Mouse (Mus musculus) lung, postnatal 14 days (tissue): Measurements from ENCODE around the gene Adgrg3.

Source experiments
- DNase-seq: peaks from one replicate; pipeline ENCODE4 v3.0.0; 2021

Adgrg3 gene

DNA sequence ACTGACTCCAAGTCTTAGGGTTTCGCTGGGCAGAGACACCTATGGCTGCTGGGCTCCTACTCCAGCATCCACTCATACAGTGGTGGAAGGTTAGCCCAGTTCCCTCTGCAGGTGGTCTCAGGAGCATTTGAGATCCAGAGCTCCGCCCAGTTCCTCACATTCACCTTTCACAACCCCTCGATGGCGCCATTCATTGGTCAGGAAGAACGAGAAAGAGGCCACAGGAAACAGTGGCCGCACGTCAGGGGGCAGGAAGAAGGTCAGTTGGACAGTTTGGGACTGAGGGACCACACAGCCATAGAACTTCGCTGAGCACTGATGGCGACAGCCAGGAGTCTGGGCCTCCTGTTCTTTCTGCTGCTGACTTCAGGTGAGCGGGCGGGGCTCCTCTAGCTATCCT, at the start of gene Adgrg3:
Gene Adgrg3 (plus strand): TSS at position 242 of the 400 bp plus-strand sequence.
- no peak for DNase-seq

DNA sequence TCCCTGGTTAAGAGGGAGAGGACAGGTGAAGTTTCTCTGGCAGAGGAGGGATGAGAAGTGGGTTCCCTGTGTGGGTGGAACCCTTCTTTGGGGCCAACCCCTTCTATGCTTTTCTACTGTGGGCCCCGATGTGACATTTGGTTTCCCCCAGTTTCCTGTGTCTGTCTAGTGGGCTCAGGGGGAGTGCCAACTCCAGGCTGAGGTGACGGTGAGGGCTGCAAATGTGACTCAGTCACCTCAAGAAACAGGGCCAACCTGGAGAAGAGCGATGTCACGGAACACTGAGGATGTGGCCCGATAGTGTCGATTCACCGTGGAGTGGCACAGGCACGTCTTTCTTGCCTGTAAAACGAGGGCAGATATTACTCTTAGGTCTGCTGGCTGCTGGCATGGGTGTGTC, 44.2 kb upstream of the Adgrg3 start:
- no peak for DNase-seq

DNA sequence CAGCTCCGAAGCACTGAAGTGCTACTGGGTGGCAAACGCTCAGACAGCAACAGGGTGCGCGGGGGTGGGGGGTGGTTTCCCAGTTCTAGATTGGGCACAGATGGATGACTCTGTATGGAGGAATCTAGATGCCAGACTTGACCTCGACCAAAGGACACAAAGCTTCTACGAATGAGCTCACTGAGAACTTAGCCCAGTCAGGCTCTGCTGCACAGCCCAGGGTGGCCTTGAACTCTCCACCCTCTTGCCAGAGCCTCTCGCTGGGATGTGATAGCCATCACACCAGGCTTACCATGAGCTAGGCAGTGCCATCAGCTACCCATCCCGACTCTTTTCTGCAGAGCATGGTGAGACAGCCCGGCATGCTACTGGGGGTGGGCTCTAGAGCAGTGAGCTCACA, 43.7 kb upstream of the Adgrg3 start:
- no peak for DNase-seq

DNA sequence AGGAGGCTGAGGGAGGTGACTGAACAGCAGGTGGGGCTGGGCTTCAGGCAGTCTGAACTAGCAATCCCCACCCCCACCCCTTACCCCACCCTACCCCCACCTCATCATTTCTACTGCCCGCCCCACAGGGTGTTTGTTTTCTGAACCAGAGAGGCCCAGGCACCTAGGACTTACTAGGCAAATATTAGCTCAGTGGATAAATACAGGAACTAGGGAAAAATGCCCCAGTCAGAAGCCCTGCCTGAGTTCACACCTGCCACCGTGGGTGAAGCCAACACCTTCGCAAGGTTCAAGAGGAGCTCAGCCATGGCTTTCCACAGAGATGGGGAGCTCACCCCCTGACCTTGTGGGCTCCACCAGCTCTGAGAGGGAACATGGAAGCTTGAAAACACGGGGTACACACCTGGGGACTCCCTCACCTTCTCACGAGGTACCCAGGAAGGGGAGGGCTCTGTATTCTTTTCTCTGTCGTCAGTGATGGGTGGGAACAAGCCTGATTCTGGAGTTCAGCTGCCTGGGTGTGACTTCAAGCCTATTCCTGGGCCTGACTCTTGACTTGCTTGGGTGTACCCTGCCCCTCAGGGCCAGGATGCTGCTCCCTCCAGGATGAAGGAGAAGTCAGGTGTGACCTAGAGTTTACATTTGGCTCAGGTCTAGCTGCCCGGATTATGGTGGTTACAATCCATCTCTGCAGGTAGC, 42.9 kb upstream of the Adgrg3 start, which contains the start of gene Adgrg1:
Gene Adgrg1 (plus strand): TSS at position 285 of the 699 bp plus-strand sequence.
- DNase-seq = no peak

DNA sequence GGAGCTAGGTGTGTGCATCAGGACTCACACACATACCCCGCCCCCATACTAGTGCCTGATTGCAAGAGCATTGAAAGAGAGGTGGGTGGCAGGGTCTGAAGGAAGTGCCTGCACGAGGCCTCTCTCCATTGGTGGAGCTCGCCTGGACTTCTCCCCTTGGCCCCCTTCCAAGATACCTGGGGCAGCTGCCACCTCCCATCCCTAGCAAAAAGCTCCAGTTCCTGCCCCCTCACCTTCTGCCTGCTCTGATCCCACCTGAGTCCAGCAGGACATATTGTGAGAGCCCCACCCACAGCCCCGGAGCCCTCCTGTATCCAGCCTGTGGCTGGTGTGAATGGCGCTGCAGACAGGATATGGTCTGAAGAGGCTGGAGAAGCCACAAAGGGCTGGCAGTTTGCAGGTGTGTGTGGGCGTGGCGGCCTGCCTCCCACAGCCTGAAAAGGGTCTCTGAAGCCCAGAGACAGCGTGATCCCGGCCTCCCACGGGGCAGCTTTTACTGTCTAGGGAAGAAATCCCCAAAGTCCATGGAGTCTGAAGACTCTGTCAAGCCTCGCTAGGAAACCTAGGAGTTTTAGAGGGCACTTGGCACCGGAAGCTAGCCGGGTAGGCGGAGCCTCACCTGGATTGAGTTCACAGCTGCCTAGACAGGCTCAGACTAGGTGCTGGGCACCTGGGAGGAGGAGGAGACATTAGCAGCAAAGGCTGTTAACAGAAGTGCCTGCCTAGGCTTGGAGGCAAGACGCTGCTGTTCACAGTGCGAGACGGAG, 40.7 kb upstream of the Adgrg3 start:
- peak; percentile 67 for DNase-seq

DNA sequence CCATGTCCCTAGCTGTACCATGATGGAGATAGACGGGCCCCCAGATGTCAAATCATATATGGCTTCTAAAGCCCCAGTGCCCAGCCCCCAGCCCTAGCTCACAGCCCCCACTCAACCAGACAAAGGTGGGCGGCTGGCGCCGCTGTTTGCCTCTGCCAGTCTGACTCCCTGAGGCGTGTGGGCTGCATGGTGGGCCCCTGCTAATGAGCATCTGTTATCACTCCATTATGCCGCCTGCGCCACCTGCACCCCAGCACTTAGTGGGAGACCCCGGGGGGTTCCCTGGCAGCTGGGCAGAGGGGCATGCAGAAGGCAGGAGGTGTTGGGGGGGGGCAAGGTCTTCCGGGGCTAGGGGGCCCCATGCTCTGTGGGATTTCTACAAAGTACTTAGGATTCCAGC, 39.4 kb upstream of the Adgrg3 start:
- no peak for DNase-seq

DNA sequence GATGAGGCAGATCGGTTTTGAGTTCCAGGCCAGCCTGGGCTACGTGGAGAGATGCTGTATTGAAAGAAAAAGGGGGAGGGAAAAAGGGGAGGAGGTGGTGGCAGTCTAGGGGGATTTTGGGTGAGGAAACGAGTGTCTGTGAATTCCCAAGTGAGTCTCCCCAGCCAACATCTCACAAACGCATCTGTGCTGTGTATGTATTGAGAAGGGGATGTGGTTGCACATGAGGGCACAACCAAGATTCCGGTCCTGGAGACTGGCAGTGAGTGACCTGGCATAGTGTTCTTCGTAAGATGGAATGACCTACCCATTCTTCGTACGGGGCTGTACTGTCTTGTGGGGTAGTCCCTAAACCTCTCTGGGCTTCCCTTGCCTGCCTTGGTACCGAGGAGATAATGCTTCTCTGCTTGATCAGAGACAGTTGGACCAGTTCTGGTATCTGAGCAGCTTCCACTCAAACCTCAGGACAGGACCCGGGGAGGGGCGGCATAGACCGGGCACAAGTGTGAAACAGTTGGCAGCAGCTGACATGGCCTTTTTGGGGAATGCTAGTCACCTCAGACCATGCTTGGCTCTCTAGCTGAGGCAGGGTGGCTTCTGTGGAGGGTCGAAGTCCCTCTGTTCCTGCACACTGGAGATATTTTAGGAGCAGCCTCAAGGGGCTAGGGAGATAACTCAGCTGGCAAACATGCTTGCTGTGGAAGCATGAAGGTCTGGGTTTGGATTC, 38.7 kb upstream of the Adgrg3 start:
- no peak for DNase-seq

DNA sequence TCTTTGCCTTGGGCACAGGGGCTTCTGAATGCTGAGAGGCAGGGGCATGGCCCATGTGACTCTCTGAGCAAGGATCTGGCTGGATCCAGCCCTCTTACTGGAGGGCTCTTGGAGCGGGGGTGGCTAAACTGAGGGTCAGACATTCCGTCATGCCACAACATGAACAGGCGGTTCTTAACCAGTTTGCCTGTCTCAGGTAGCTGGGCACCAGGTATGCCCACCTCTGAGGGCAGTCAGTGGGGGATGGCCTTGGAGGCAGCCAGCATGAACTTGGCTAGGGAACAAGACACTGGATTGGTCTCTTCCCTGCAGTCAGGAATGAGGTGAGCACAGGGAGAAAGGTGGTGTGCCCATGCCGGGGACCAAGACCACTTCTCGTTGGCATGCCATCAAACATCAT, 37.3 kb upstream of the Adgrg3 start:
- DNase-seq = no peak

DNA sequence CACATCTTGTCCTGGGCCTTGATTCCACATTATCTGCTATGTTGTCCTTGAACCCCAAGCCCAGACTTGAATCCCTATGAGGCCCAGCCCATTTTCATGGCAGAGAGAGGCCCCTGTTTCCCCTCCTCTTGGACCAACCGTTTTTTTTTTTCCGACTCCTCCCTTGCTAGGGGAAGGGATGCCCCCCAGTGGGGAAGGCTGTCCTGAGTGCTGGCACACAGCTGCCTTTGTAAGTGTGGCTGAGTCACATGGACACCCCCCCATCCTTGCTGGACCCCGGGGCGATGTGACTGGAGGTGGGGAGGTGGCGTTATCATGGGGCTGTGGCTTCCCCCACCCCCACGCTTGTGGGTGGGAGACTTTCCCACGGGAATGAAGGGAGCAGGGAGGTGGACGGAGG, 36.5 kb upstream of the Adgrg3 start:
- no peak for DNase-seq

DNA sequence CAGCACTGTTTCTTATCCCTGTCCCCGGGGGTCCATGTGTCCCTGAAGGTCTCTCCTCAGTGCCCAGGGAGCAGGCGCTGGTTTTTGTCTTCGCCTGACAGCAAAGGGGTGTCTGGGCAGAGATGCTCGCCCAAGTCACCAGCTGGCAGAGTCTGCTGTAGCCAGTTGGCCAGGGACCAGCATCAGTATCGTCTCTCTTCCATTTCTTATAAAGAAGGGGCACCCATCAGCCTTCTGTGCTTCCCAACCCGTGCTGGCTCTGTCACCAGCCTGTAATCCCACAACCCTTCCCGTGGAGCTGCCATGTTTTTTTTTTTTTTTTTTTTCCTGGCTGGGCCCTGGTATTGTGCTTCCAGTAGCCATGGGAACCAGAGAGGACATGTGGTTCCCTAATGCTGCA, 35.6 kb upstream of the Adgrg3 start:
- DNase-seq = no peak

DNA sequence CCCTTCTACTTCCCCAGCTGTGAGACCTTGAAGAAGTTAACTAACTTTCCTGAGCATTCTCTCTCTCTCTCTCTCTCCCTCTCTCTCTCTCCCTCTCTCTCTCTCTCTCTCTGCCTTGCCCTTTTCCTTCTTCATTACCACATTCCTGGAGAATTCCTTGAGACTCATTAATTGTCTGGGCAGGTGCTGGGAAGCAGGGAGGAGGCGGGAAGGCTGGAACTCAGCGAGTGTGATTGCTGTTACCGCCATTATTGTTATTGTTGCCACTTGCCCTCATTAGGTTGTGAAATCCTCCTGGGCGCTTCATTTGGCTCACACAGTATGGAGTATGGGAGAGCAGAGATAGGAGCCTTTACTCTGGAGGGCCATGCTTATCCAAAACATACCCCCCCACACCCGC, 34.3 kb upstream of the Adgrg3 start:
- no peak for DNase-seq

DNA sequence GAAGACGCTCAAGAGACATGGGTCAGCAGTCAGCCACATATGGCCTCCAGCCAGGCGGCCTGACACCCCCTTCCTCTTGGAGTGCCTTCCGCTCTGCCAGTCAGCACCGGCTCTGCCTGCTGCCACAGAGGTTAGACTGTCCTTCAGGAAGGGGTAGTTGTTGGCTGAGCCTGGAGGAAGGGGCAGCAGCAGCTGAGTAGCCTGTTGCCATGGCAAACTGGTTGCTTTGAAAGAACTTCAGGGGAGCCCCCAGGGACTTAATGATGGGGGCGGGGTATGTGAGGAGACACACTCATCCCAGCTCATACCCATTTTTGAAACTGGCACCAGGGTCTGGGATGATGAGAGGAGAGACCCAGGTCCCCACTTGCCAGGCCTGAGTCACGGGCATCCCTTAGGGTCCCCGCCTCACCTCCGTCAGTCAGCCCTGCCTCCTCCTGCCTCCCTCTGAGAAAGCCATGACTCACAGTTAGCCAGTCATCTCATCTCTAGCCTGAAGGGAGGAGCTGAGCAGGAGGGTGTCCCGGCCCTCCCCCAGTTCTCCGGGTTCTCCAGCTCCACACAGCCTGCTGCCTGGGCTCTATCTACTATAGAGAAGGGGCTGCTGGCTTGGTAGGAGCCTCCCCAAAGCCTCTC, 33.5 kb upstream of the Adgrg3 start:
- peak; percentile 54 for DNase-seq

DNA sequence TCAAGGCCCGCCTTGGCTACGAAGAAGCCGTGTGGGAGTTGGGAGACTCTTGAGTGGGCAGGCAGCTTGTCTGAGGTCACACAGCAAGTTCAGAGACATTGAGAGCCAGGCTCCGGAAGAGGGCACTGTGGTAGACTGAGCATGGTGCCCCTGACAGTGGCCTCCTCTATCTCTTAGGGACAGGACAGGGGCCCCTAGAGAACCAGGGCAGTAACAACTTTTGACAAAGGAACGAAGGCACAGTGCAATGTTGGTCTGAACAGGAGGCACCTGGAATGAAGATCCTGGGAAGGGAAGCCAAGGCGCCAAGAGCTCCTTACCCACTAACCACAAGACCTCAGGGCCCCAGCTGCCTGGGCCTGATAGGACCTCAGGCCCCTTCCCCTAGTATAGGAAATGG, 32.5 kb upstream of the Adgrg3 start:
- no peak for DNase-seq

DNA sequence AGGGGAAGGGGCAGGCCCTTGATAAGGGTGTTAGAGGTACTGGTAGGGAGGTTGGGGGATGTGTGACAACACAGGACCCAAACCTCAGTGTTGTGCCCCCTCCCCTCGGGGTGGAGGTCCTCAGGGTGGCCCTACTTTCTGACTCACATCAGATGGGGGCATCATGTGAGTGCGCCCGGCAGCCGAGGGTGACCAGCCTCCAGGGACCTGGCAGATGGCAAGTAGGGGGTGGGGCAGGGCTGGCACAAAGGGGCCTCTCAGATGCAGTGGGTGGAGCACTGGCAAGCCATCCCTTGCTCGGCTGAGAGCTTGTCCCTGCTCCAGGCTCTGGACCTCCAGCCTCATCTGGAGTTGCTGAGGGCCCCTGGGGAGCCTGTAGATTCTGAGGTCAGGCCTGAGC, 30.8 kb upstream of the Adgrg3 start:
- DNase-seq = no peak

DNA sequence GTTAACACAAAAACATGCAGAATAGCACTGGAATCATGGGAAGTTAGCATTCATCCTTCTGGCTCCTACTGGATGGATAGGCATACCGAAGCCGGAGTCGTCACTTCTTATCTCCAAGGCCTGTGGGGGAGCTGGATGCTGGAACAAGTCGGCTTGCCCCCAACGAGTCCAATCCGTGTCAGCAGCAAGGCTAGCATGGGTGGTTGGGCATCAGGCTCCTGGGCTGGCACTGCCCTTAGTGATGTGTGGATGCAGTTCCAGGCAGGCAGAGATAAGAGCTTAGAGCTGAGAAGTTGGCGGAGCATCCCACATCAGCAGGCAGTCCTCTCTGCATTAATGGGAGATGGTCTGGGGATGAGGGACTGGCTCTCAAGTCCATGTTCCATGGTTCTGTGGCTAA, 29.9 kb upstream of the Adgrg3 start:
- DNase-seq = no peak

DNA sequence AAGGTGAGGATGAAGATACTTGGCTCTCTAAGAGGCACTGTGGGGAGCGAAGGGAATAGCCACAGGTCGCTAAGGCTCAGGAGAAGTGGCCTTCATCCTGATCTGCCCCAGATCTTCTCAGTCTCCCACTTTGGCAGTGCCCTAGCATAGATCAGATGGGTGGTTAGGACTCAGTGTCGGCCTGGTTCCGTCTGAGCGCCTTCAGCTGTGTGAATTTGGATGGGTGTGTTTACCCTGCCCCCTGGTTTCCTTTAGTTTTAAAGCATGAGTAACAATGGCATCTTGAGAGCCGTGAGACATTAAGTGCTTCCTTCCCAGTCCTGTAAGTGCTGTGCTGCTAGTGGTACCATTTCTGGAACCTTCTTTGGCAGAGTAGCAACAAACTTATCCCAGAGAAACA, 28.9 kb upstream of the Adgrg3 start:
- no peak for DNase-seq

DNA sequence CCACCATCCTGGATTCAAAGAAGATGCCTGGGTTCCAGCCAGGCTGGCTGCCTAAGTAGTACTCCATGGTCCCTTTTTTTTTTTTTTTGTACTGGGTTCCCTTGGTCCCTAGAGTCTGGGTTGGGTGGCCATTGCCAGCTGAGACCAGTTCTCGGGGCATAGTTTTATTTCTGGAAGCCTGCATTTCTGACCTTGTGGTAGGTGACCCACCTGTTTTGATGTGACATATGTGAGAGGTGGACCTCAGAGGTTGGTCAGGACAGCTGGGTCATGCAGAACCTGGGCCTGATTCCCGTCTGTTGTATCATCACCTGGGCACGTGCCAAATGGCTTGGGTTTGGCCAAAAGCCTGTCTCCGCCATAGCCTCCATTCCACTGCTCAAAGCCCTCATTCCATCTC, 27.8 kb upstream of the Adgrg3 start:
- DNase-seq = no peak

DNA sequence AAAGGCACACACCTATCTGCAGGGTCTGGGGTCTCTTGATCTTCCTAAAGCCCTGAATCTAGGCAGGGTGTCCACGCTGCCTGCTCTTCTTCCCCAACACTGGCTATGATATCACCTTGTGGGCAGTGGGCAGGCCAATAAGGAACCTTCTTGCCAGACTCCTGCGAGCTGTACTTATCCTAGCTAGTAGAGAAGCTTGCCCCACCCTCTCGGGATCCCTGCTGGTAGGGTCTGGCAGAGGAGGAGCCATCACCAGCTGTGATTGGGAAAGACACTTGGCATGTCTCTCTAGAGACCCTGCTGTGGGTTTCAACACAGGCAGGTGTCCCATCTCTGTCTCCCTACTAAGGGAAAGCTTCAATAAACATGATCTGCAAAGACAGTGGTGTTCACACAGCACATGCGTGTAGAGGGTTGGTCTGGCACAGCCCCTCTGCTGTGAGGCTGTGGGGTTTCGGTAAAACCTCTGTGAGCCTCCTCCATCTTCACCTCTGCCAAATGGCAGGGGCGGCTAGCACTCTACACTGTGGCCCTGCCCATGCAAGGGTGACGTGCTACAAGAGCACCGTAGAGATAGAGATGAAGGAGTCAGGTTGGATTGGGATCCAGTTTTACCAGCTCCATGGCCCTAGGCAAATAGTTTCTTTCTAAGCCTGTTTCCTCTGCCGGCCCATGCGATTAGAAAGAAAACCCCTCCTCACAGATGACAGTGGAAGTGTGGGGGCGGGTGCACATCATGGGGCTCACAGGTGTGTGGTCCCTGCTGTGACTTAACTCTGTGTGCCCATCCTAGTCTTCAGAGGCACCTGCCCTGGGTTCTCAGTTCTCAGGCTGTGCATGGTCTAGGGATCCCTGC, 26.7 kb upstream of the Adgrg3 start:
- no peak for DNase-seq

DNA sequence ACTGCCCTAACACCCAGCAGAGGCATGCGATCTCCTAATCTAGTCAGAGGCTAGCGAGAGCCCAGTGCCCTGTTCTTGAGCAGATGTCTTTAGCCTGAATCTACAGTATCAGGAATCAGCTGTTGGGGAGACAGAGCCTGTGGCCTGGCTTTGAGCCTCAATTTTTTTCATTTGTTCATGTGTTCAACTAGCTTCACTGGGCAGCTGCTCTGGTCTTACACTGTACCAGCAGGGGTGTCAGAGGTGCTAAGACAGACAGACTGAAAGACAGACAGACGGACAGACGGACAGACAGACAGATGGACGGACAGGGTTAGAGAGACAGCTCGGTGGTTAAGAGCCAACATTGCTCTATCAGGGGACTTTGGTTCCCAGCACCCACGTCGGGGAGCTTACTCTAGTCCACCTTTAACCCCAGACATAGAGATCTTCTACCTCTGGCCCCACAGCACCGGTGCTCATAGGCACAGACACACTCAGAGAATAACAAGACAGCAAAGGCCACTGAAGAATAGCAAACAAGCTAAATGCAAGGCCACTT, 26.0 kb upstream of the Adgrg3 start:
- DNase-seq = no peak

DNA sequence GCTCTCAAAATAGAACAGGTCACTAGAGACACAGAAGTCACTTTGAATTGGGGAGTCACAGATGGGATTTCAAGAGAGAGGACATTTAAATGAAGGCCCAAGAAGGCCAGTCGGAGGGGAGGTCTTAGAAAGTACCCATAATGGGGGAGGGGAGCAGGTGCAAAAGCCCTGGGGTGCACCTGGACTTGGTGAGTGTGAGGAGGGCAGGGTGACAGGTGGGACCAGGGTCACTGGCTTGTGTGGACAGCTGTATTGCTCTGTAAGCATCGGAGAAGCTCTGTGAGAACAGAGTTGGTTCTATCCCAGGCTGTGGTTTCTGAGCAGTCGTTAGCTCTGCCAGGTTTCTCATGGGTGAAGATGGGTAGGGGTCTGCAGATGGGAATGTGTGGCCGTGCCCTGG, 25.5 kb upstream of the Adgrg3 start:
- no peak for DNase-seq

DNA sequence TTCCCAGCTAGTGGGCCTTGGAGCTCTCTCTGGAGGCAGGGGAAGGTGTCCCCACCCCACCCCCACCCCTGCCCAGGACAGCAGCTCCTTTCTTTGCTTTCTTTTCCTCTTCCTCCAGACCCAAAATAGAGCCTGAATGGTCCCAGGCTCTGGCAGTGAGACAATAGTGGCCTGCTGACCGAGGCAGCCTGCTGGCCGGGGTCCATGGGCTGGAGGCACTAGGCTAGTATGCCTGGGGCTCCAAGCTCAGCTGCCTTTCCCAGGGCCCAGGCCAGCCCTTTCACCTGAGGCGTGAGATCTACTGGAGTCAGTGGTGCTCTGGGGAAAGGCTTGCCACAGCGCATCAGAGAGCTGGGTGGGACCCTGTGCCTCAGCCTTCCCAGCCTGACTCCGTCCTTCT, 25.0 kb upstream of the Adgrg3 start:
- peak; percentile 62 for DNase-seq
